Mouse (Mus musculus) cortical plate, adult 2 months (tissue): Measurements from ENCODE around the gene Loxl3.

ENCODE experiments used
- CTCF ChIP-seq: fragments of 200-500 bp; IDR thresholded peaks from 2 replicates; pipeline ENCODE4 v1.5.1; 2011; ENCODE audit warnings: mild to moderate bottlenecking, control low read depth, low read length; ENCODE audit not compliant: insufficient read depth; ENCODE audit errors: extremely low read depth
- POLR2A ChIP-seq: fragments of 200-500 bp; IDR thresholded peaks from 2 replicates; pipeline ENCODE4 v1.6.1; 2011; ENCODE audit warnings: mild to moderate bottlenecking, low read length, control low read depth; ENCODE audit not compliant: insufficient read depth; ENCODE audit errors: extremely low read depth

DNA sequence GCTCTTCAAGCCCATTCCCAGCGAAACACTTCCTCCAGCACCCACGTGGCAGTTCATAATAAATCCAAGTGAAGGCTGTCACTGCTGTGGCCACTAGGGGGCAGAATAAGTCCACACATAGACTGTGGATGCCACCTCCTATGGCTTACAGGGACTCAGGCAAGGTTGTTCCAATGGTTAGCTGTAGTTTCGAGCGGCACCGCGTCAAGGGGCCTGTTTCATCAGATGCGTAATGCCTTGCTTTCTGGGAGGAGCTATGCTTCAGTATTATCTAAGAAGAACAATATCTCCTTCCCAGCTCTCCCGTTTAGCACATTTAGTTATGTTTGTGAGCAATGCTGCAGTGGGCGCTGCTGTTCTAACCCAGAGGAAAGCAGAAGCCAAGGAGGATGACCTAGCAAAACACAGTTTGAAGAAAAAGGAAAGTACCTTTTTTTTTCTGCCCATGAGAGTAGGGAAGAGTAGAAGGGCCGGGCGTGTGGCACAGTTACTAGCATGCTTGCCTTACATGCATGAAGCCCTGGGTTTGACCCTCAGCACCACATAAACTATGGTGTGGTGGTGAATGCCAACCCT, 37.1 kb upstream of the Loxl3 start:
- TF ChIP-seq POLR2A (peak; percentile 53; the same call in 1 of the 2 replicates), CTCF (peak; percentile 98)
